Mouse (Mus musculus) frontal cortex, adult (tissue): ENCODE measurements around the gene Ccdc137.
"Not testable (repeated sequence)": the region's sequence is repeated elsewhere in the genome, so short reads cannot be mapped to it uniquely, and the experiment has no call there.

Source experiments
- ATAC-seq: cut with Nextera tagmentation; 2 replicates; pipeline ENCODE4 v1.9.2; 2017; ENCODE audit warnings: mild to moderate bottlenecking, moderate library complexity, mixed read lengths; ENCODE audit not compliant: low TSS enrichment

Ccdc137 gene

GRCm38 (mm10) chr11:120457772-120458751 lies at the start of gene Ccdc137, which contains the start of gene Oxld1:
Gene Ccdc137, plus strand, starts transcription at chr11:120458115.
Gene Oxld1, minus strand, starts transcription at chr11:120458068.
- peak; percentile 97 for ATAC-seq

- ATAC-seq = not testable (repeated sequence)
Measured at GRCm38 (mm10) chr11:120413621-120414020, 44.3 kb upstream of the Ccdc137 start.

- no peak for ATAC-seq
Measured at GRCm38 (mm10) chr11:120417852-120418251, 40.1 kb upstream of the Ccdc137 start.

GRCm38 (mm10) chr11:120418592-120418991 lies 39.3 kb upstream of the Ccdc137 start:
- ATAC-seq = no peak

- ATAC-seq = no peak
Measured at GRCm38 (mm10) chr11:120422651-120423568, 35.0 kb upstream of the Ccdc137 start.

GRCm38 (mm10) chr11:120423569-120424295 lies 34.2 kb upstream of the Ccdc137 start:
- no peak; the same call in 1 of the 2 replicates for ATAC-seq

GRCm38 (mm10) chr11:120426727-120427126 lies 31.2 kb upstream of the Ccdc137 start:
- ATAC-seq = no peak

- peak; percentile 52; the same call in 1 of the 2 replicates for ATAC-seq
Measured at GRCm38 (mm10) chr11:120437152-120437856, 20.6 kb upstream of the Ccdc137 start, which contains the start of gene Nploc4. Gene Nploc4, minus strand, starts transcription at chr11:120437708.

GRCm38 (mm10) chr11:120437857-120438385 lies 20.0 kb upstream of the Ccdc137 start:
- no peak for ATAC-seq

- no peak for ATAC-seq
Measured at GRCm38 (mm10) chr11:120442344-120442743, 15.6 kb upstream of the Ccdc137 start, which contains the start of gene Tspan10. Gene Tspan10, plus strand, starts transcription at chr11:120442644.

GRCm38 (mm10) chr11:120442765-120443280 lies 15.1 kb upstream of the Ccdc137 start:
- no peak for ATAC-seq

GRCm38 (mm10) chr11:120444106-120444505 lies 13.8 kb upstream of the Ccdc137 start:
- no peak for ATAC-seq

GRCm38 (mm10) chr11:120445475-120445874 lies 12.4 kb upstream of the Ccdc137 start:
- no peak for ATAC-seq

- no peak for ATAC-seq
Measured at GRCm38 (mm10) chr11:120447179-120447578, 10.7 kb upstream of the Ccdc137 start.

- no peak for ATAC-seq
Measured at GRCm38 (mm10) chr11:120452246-120452645, 5.7 kb upstream of the Ccdc137 start.

- ATAC-seq = no peak
Measured at GRCm38 (mm10) chr11:120453306-120453705, 4.6 kb upstream of the Ccdc137 start, which contains the start of gene Pde6g. Gene Pde6g, minus strand, starts transcription at chr11:120453500.

GRCm38 (mm10) chr11:120454965-120455364 lies 3.0 kb upstream of the Ccdc137 start:
- ATAC-seq = no peak

- no peak for ATAC-seq
Measured at GRCm38 (mm10) chr11:120455413-120455812, 2.5 kb upstream of the Ccdc137 start.

- no peak for ATAC-seq
Measured at GRCm38 (mm10) chr11:120457370-120457769, 545 bp upstream of the Ccdc137 start.
